Mouse (Mus musculus) MEL (cell line): ENCODE measurements around the gene Smagp. TPM values are rescaled to one million over a fixed set of nuclear protein-coding genes. Genes with fewer than 3 reads are reported as not detected.

Experiments
- DNase-seq: peaks from one replicate; pipeline ENCODE4 v3.0.0; 2011; ENCODE audit warnings: low read depth, low spot score
- H3K27ac ChIP-seq: 2 replicates; pipeline ENCODE4 v1.5.1; 2012; ENCODE audit warnings: low read depth, mild to moderate bottlenecking, control low read depth, low read length, moderate library complexity; ENCODE audit not compliant: control insufficient read depth
- H3K27me3 ChIP-seq, 2 experiments: fragments of 150-350 bp in 1 of 2; sonication (generic) in 1 of 2; 2 replicates each; pipeline ENCODE4 v1.6.1; 2012; ENCODE audit warnings: low read length in 2 of 2, mild to moderate bottlenecking in 2 of 2, improper control_type of control experiment in 1 of 2, moderate library complexity in 1 of 2; ENCODE audit not compliant: insufficient read depth in 2 of 2, control insufficient read depth in 1 of 2
- H3K36me3 ChIP-seq, 2 experiments: 2 replicates each; pipeline ENCODE4 v1.6.1; 2012 to 2014; ENCODE audit warnings: low read length in 2 of 2, improper control_type of control experiment in 1 of 2, inconsistent platforms in 1 of 2, mild to moderate bottlenecking in 1 of 2; ENCODE audit not compliant: insufficient read depth in 2 of 2, control insufficient read depth in 1 of 2
- H3K4me1 ChIP-seq, 2 experiments: fragments of 150-350 bp in 1 of 2; sonication (generic) in 1 of 2; 2 replicates each; pipeline ENCODE4 v1.6.1; 2012; ENCODE audit warnings: low read length in 2 of 2, improper control_type of control experiment in 1 of 2, mild to moderate bottlenecking in 1 of 2; ENCODE audit not compliant: insufficient read depth in 2 of 2, control insufficient read depth in 1 of 2
- H3K4me3 ChIP-seq, 2 experiments: fragments of 150-350 bp in 1 of 2; sonication (generic) in 1 of 2; 2 replicates each; pipeline ENCODE4 v1.5.1; 2012; ENCODE audit warnings: low read depth in 2 of 2, low read length in 2 of 2, mild to moderate bottlenecking in 2 of 2, moderate library complexity in 2 of 2, control low read depth in 1 of 2, improper control_type of control experiment in 1 of 2; ENCODE audit not compliant: control insufficient read depth in 1 of 2, insufficient read depth in 1 of 2
- H3K79me2 ChIP-seq: 2 replicates; pipeline ENCODE4 v1.6.1; 2012; ENCODE audit warnings: mild to moderate bottlenecking, low read length, moderate library complexity; ENCODE audit not compliant: control insufficient read depth, poor library complexity, insufficient read depth
- H3K9ac ChIP-seq: 2 replicates; pipeline ENCODE4 v1.6.1; 2012; ENCODE audit warnings: low read depth, mild to moderate bottlenecking, control low read depth, low read length, moderate library complexity; ENCODE audit not compliant: control insufficient read depth, poor library complexity, severe bottlenecking
- H3K9me3 ChIP-seq: fragments of 150-350 bp; sonication (generic); replicated peaks from 2 replicates; pipeline ENCODE4 v1.6.1; 2012; ENCODE audit warnings: mild to moderate bottlenecking, low read length, improper control_type of control experiment, moderate library complexity; ENCODE audit not compliant: insufficient read depth
- BHLHE40 ChIP-seq: IDR thresholded peaks from 2 replicates; pipeline ENCODE4 v1.6.1; 2012; ENCODE audit warnings: low read depth, mild to moderate bottlenecking, inconsistent platforms, low read length, improper control_type of control experiment, borderline replicate concordance
- CHD2 ChIP-seq: IDR thresholded peaks from 2 replicates; pipeline ENCODE4 v1.6.1; 2011; ENCODE audit warnings: low read length, improper control_type of control experiment
- CTCF ChIP-seq, 3 experiments: IDR thresholded peaks in 2 of 3; conservative IDR thresholded peaks in 1 of 3; 2 replicates each; pipeline ENCODE4 v1.5.1; 2011 to 2012; ENCODE audit warnings: low read length in 3 of 3, low read depth in 2 of 3, mild to moderate bottlenecking in 2 of 3, improper control_type of control experiment in 1 of 3, inconsistent platforms in 1 of 3, mixed read lengths in 1 of 3, moderate library complexity in 1 of 3; ENCODE audit not compliant: control insufficient read depth in 1 of 3, insufficient read depth in 1 of 3, poor library complexity in 1 of 3, severe bottlenecking in 1 of 3
- E2F4 ChIP-seq: IDR thresholded peaks from 2 replicates; pipeline ENCODE4 v1.6.1; 2011; ENCODE audit warnings: low read depth, low read length, improper control_type of control experiment, borderline replicate concordance
- EP300 ChIP-seq, 2 experiments: IDR thresholded peaks; 2 replicates each; pipeline ENCODE4 v1.6.1; 2011; ENCODE audit warnings: improper control_type of control experiment in 2 of 2, low read length in 2 of 2, low read depth in 1 of 2, mild to moderate bottlenecking in 1 of 2
- ETS1 ChIP-seq: IDR thresholded peaks from 2 replicates; pipeline ENCODE4 v1.6.1; 2012; ENCODE audit warnings: low read depth, mild to moderate bottlenecking, inconsistent platforms, low read length, improper control_type of control experiment, moderate library complexity
- GATA1 ChIP-seq: IDR thresholded peaks from 2 replicates; pipeline ENCODE4 v1.6.1; 2011; ENCODE audit warnings: low read depth, low read length, improper control_type of control experiment
- KAT2A ChIP-seq: conservative IDR thresholded peaks from 2 replicates; pipeline ENCODE4 v1.6.1; 2012; ENCODE audit warnings: low read depth, low read length, improper control_type of control experiment, inconsistent platforms
- MAX ChIP-seq: IDR thresholded peaks from 2 replicates; pipeline ENCODE4 v1.6.1; 2011; ENCODE audit warnings: low read length, improper control_type of control experiment
- MAZ ChIP-seq: IDR thresholded peaks from 2 replicates; pipeline ENCODE4 v1.6.1; 2012; ENCODE audit warnings: low read depth, mild to moderate bottlenecking, inconsistent platforms, low read length, improper control_type of control experiment
- MXI1 ChIP-seq: IDR thresholded peaks from 2 replicates; pipeline ENCODE4 v1.6.1; 2011; ENCODE audit warnings: mild to moderate bottlenecking, low read depth, low read length, improper control_type of control experiment
- MYB ChIP-seq: IDR thresholded peaks from 2 replicates; pipeline ENCODE4 v1.6.1; 2011; ENCODE audit warnings: mild to moderate bottlenecking, low read depth, low read length, improper control_type of control experiment
- MYC ChIP-seq: IDR thresholded peaks from 2 replicates; pipeline ENCODE4 v1.6.1; 2011; ENCODE audit warnings: low read depth, mild to moderate bottlenecking, low read length, improper control_type of control experiment, moderate library complexity
- NELFE ChIP-seq: IDR thresholded peaks from 2 replicates; pipeline ENCODE4 v1.6.1; 2011; ENCODE audit warnings: low read depth, low read length, improper control_type of control experiment
- NRF1 ChIP-seq: IDR thresholded peaks from 2 replicates; pipeline ENCODE4 v1.6.1; 2014; ENCODE audit warnings: low read depth, mild to moderate bottlenecking, inconsistent platforms, low read length, improper control_type of control experiment, moderate library complexity; ENCODE audit not compliant: poor library complexity, insufficient read depth, severe bottlenecking
- POLR2A ChIP-seq, 2 experiments: IDR thresholded peaks; 2 replicates each; pipeline ENCODE4 v1.6.1; 2011 to 2012; ENCODE audit warnings: low read length in 2 of 2, mild to moderate bottlenecking in 2 of 2, control low read depth in 1 of 2, improper control_type of control experiment in 1 of 2, low read depth in 1 of 2, moderate library complexity in 1 of 2; ENCODE audit not compliant: control insufficient read depth in 1 of 2, insufficient read depth in 1 of 2, poor library complexity in 1 of 2
- POLR2AphosphoS2 ChIP-seq: IDR thresholded peaks from 2 replicates; pipeline ENCODE4 v1.6.1; 2011; ENCODE audit warnings: low read length, improper control_type of control experiment
- RAD21 ChIP-seq: IDR thresholded peaks from 2 replicates; pipeline ENCODE4 v1.6.1; 2011; ENCODE audit warnings: mild to moderate bottlenecking, low read depth, low read length, improper control_type of control experiment
- RCOR1 ChIP-seq: IDR thresholded peaks from 2 replicates; pipeline ENCODE4 v1.6.1; 2012; ENCODE audit warnings: low read depth, mild to moderate bottlenecking, inconsistent platforms, low read length, improper control_type of control experiment
- SIN3A ChIP-seq: IDR thresholded peaks from 2 replicates; pipeline ENCODE4 v1.6.1; 2012; ENCODE audit warnings: low read length, improper control_type of control experiment, inconsistent platforms
- SMC3 ChIP-seq: IDR thresholded peaks from 2 replicates; pipeline ENCODE4 v1.6.1; 2011; ENCODE audit warnings: low read depth, low read length, improper control_type of control experiment
- TAL1 ChIP-seq: IDR thresholded peaks from 2 replicates; pipeline ENCODE4 v1.6.1; 2012; ENCODE audit warnings: mild to moderate bottlenecking, inconsistent platforms, low read length, moderate library complexity, mixed read lengths
- TBP ChIP-seq: IDR thresholded peaks from 2 replicates; pipeline ENCODE4 v1.8.0; 2011; ENCODE audit warnings: low read depth, low read length, improper control_type of control experiment
- TCF12 ChIP-seq: IDR thresholded peaks from 2 replicates; pipeline ENCODE4 v1.6.1; 2014; ENCODE audit warnings: low read depth, mild to moderate bottlenecking, inconsistent platforms, low read length, improper control_type of control experiment, moderate library complexity
- UBTF ChIP-seq: IDR thresholded peaks from 2 replicates; pipeline ENCODE4 v1.6.1; 2012; ENCODE audit warnings: low read depth, mild to moderate bottlenecking, inconsistent platforms, low read length, improper control_type of control experiment, moderate library complexity, borderline replicate concordance; ENCODE audit not compliant: insufficient read depth
- USF1 ChIP-seq: IDR thresholded peaks from 2 replicates; pipeline ENCODE4 v1.6.1; 2014; ENCODE audit warnings: low read depth, mild to moderate bottlenecking, inconsistent platforms, low read length, improper control_type of control experiment, moderate library complexity
- USF2 ChIP-seq, 2 experiments: IDR thresholded peaks; 2 replicates each; pipeline ENCODE4 v1.6.1; 2011 to 2012; ENCODE audit warnings: improper control_type of control experiment in 2 of 2, low read length in 2 of 2, borderline replicate concordance in 1 of 2, inconsistent platforms in 1 of 2, low read depth in 1 of 2, mild to moderate bottlenecking in 1 of 2; ENCODE audit not compliant: insufficient read depth in 1 of 2
- ZMIZ1 ChIP-seq: IDR thresholded peaks from 2 replicates; pipeline ENCODE4 v1.6.1; 2012; ENCODE audit warnings: low read depth, mild to moderate bottlenecking, inconsistent platforms, low read length, improper control_type of control experiment, moderate library complexity
- ZNF384 ChIP-seq: IDR thresholded peaks from 2 replicates; pipeline ENCODE4 v1.6.1; 2012; ENCODE audit warnings: low read depth, mild to moderate bottlenecking, inconsistent platforms, low read length, improper control_type of control experiment
- polyA plus RNA-seq, 2 experiments: library from polyadenylated mRNA; stranded (reverse) in 1 of 2; unstranded in 1 of 2; fragments of >175 nt in 1 of 2; fragments of >200 nt in 1 of 2; gene quantifications; 2 replicates each; pipeline versions ENCODE4 v1.2.1 to v1.2.4; 2012; ENCODE audit warnings: low replicate concordance in 2 of 2, low read depth in 1 of 2; ENCODE audit not compliant: insufficient read length in 2 of 2, insufficient read depth in 1 of 2, missing spikeins in 1 of 2
- total RNA-seq: library from RNA; depleted of rRNA; stranded (reverse); fragments of 300-350 nt; gene quantifications from 2 replicates; pipeline ENCODE4 v1.2.3, GENCODE M21; 2012

Smagp gene
- total and polyA plus RNA-seq, 3 experiments: 2.6 to 22.6 TPM; not detected in 1

- peaks cover 4 to 32% of the 10 kb centered on the region in 2 experiments for H3K4me1 ChIP-seq
- DNase-seq: peak; percentile 65
- peak overlapping the region in 1 of 2 experiments; percentile 30; a peak in 2 of 4 replicates for H3K4me3 ChIP-seq
- H3K9ac ChIP-seq: no peak overlapping the region
- H3K27ac ChIP-seq: no peak overlapping the region
- no peak for TF ChIP-seq MYB
- TF ChIP-seq MXI1: 0 out of 2 replicates have a peak, but pooled peaks have one; percentile 43
- no peak for TF ChIP-seq ZMIZ1
- peak; percentile 89 for TF ChIP-seq USF1
- TF ChIP-seq RCOR1: peak; percentile 43; the same call in 1 of the 2 replicates
- no peak for TF ChIP-seq MAZ
- TF ChIP-seq EP300 (IDR thresholded peaks at IDR 0.05; ENCODE audit: low read depth in 1 of 2, low read length in 2 of 2): peak in 1 of 2 experiments; percentile 46; a peak in 3 of 4 replicates
- no peak for TF ChIP-seq RAD21
- no peak for TF ChIP-seq POLR2AphosphoS2
- TF ChIP-seq ZNF384: no peak
- peak; percentile 48; the same call in 1 of the 2 replicates for TF ChIP-seq TCF12
- TF ChIP-seq USF2 (IDR thresholded peaks at IDR 0.05; ENCODE audit: borderline replicate concordance in 1 of 2, insufficient read depth in 1 of 2, low read depth in 1 of 2, low read length in 2 of 2): 0 out of 4 replicates have a peak, but pooled peaks of 1 of the 2 experiments have one; percentile 29
- TF ChIP-seq SIN3A: no peak
- TF ChIP-seq E2F4: no peak
- TF ChIP-seq MAX: peak; percentile 66
- TF ChIP-seq GATA1: no peak
- no peak for TF ChIP-seq UBTF
- 0 out of 2 replicates have a peak, but pooled peaks have one; percentile 27 for TF ChIP-seq ETS1
- no peak for TF ChIP-seq NELFE
- TF ChIP-seq CHD2: no peak
- TF ChIP-seq BHLHE40: peak; percentile 77
- TF ChIP-seq MYC: no peak
- no peak for TF ChIP-seq NRF1
- no peak for TF ChIP-seq POLR2A (IDR thresholded peaks at IDR 0.05; ENCODE audit: control insufficient read depth in 1 of 2, insufficient read depth in 1 of 2, low read depth in 1 of 2, low read length in 2 of 2, poor library complexity in 1 of 2)
- TF ChIP-seq SMC3: no peak
- TF ChIP-seq TAL1: 0 out of 2 replicates have a peak, but pooled peaks have one; percentile 7
- no peak for TF ChIP-seq TBP
- TF ChIP-seq CTCF (IDR thresholded peaks at IDR 0.05 in 2 of 3, conservative IDR thresholded peaks at IDR 0.05 in 1 of 3; ENCODE audit: control insufficient read depth in 1 of 3, insufficient read depth in 1 of 3, low read depth in 2 of 3, low read length in 3 of 3, poor library complexity in 1 of 3, severe bottlenecking in 1 of 3): no peak
- no peak for TF ChIP-seq KAT2A
- no peaks in the 10 kb centered on the region; the same call in 1 of the 2 replicates for H3K79me2 ChIP-seq
- 0 out of 4 replicates have a peak, but pooled peaks cover 0 to 2% of the 10 kb centered on the region in 2 experiments for H3K27me3 ChIP-seq
- peaks cover 0 to 13% of the 10 kb centered on the region in 2 experiments; a peak in 2 of 4 replicates for H3K36me3 ChIP-seq
- no peaks in the 10 kb centered on the region for H3K9me3 ChIP-seq
Observed at GRCm38 (mm10) chr15:100635239-100635638, 1.5 kb downstream of the Smagp start.
